Mouse (Mus musculus) frontal cortex, postnatal 36 days (tissue): ENCODE data around the gene Junb.

Experiments used
- DNase-seq, 2 experiments: peaks; one replicate each; pipeline ENCODE4 v3.0.0; 2022; ENCODE audit warnings: low spot score in 2 of 2

The Junb gene

GRCm38 (mm10) chr8:84987903-84988302 is 9.4 kb upstream of the Junb start:
- DNase-seq, result no peak

- no peak for DNase-seq
Observed at GRCm38 (mm10) chr8:84987388-84987787, 8.9 kb upstream of the Junb start.

GRCm38 (mm10) chr8:84986379-84986945 is 7.9 kb upstream of the Junb start:
- DNase-seq, result no peak

- peak; percentile 94 to 97 for DNase-seq
Observed at GRCm38 (mm10) chr8:84985684-84986378, 7.3 kb upstream of the Junb start.

GRCm38 (mm10) chr8:84985049-84985683 is 6.6 kb upstream of the Junb start:
- DNase-seq, result no peak

- no peak for DNase-seq
Observed at GRCm38 (mm10) chr8:84984294-84985048, 6.0 kb upstream of the Junb start.

GRCm38 (mm10) chr8:84982499-84983011 is 4.0 kb upstream of the Junb start:
- no peak for DNase-seq

GRCm38 (mm10) chr8:84981644-84982498 is 3.4 kb upstream of the Junb start:
- DNase-seq, result no peak

GRCm38 (mm10) chr8:84980622-84981358 is 2.3 kb upstream of the Junb start:
- peak in 1 of 2 experiments; percentile 50 for DNase-seq

GRCm38 (mm10) chr8:84979599-84980421 is 1.3 kb upstream of the Junb start:
- DNase-seq, result peak; percentile 93

- DNase-seq, result peak; percentile 60 to 64
Observed at GRCm38 (mm10) chr8:84977435-84978247, 877 bp downstream of the Junb start.

GRCm38 (mm10) chr8:84976763-84977434 is 1.6 kb downstream of the Junb start:
- no peak for DNase-seq

GRCm38 (mm10) chr8:84976031-84976762 is 2.3 kb downstream of the Junb start:
- peak; percentile 95 to 96 for DNase-seq

- DNase-seq, result peak; percentile 61 to 67
Observed at GRCm38 (mm10) chr8:84975434-84975833, 3.1 kb downstream of the Junb start.

GRCm38 (mm10) chr8:84974543-84975142 is 3.9 kb downstream of the Junb start:
- no peak for DNase-seq

GRCm38 (mm10) chr8:84973803-84974542 is 4.5 kb downstream of the Junb start:
- DNase-seq, result no peak
